Comparison of ENCODE assay signal across 43 mouse cellular contexts in genomic region chr1:186986506-186986905, GRCm38 (mm10). TPM values are rescaled to one million over a fixed set of nuclear protein-coding genes. Genes with fewer than 3 reads are reported as not detected.
"Had no signal": no experiment of that assay in that cellular context is flagged by ENCODE, and none has a peak within 500 bp of the region (broad histone marks: within the 10 kb centered on the region; RNA-seq: fewer than 3 reads in every experiment).

No protein-coding gene starts in this region.

- H3K4me2 ChIP-seq: heart, embryonic 11.5 days; heart, embryonic 12.5 days; heart, embryonic 13.5 days; heart, embryonic 15.5 days; hindbrain, embryonic 12.5 days; hindbrain, embryonic 13.5 days; hindbrain, embryonic 14.5 days; hindbrain, embryonic 15.5 days; intestine, embryonic 15.5 days; kidney, embryonic 15.5 days had no signal

- ATAC-seq: hindbrain, embryonic 16.5 days; hindbrain, postnatal 0 days; inflammation-experienced regulatory T-cells, adult 6 months; intestine, embryonic 15.5 days; intestine, embryonic 16.5 days; intestine, postnatal 0 days had no signal

- H3K4me3 ChIP-seq: heart, embryonic 12.5 days; heart, embryonic 13.5 days; heart, embryonic 15.5 days; hindbrain, embryonic 10.5 days; hindbrain, embryonic 12.5 days; hindbrain, embryonic 13.5 days; hindbrain, embryonic 15.5 days; intestine, embryonic 15.5 days; kidney, embryonic 15.5 days; layer of hippocampus, adult 2 months had no signal

- H3K9me3 ChIP-seq: heart, embryonic 12.5 days; heart, embryonic 13.5 days; heart, embryonic 15.5 days; hindbrain, embryonic 10.5 days; hindbrain, embryonic 12.5 days; hindbrain, embryonic 13.5 days; hindbrain, embryonic 15.5 days; intestine, embryonic 15.5 days; kidney, embryonic 15.5 days had no signal

- DNase-seq: heart, postnatal 10 days; heart, postnatal 14 days; heart, postnatal 36 days; heart, postnatal 4 days; kidney, adult 11 months; kidney, adult 18-20 months; kidney, adult 2 months; kidney, adult 8-10 months; kidney, adult 9 months; kidney, postnatal 10 days; kidney, postnatal 14 days; kidney, postnatal 25 days; kidney, postnatal 36 days; kidney, postnatal 4 days; layer of hippocampus, adult 9-11 months; layer of hippocampus, postnatal 36 days had no signal

- H3K4me1 ChIP-seq: heart, embryonic 13.5 days; intestine, embryonic 15.5 days; kidney, embryonic 15.5 days had no signal

- H3K27me3 ChIP-seq: heart, embryonic 12.5 days; heart, embryonic 13.5 days; heart, embryonic 15.5 days; hindbrain, embryonic 15.5 days; intestine, embryonic 15.5 days; kidney, embryonic 15.5 days had no signal

- H3K9ac ChIP-seq: heart, embryonic 12.5 days; heart, embryonic 13.5 days; heart, embryonic 15.5 days; hindbrain, embryonic 12.5 days; hindbrain, embryonic 13.5 days; hindbrain, embryonic 14.5 days; hindbrain, embryonic 15.5 days; intestine, embryonic 15.5 days; kidney, embryonic 15.5 days had no signal

- H3K27ac ChIP-seq: heart, embryonic 13.5 days; heart, embryonic 15.5 days; hindbrain, embryonic 12.5 days; hindbrain, embryonic 13.5 days; hindbrain, embryonic 14.5 days; hindbrain, embryonic 15.5 days; hindbrain, postnatal 0 days; intestine, embryonic 15.5 days; kidney, embryonic 15.5 days; kidney, postnatal 0 days; layer of hippocampus, adult 2 months had no signal

- H3K36me3 ChIP-seq: heart, embryonic 12.5 days; heart, embryonic 13.5 days; heart, embryonic 15.5 days; hindbrain, embryonic 10.5 days; hindbrain, embryonic 12.5 days; hindbrain, embryonic 13.5 days; hindbrain, embryonic 15.5 days; intestine, embryonic 15.5 days; kidney, embryonic 15.5 days had no signal

RNA-seq across cellular contexts. Expression of gene D1Pas1, which starts 19.3 kb away (rescaled TPM):
- total RNA-seq: heart, postnatal 36 days; hematopoietic stem cell, adult 5-6 weeks; hindbrain, postnatal 0 days; layer of hippocampus, adult 18-20 months; layer of hippocampus, adult 8-10 months; layer of hippocampus, postnatal 14 days; layer of hippocampus, postnatal 25 days; layer of hippocampus, postnatal 36 days; left cerebral cortex, adult 18-20 months had no signal
- polyA plus RNA-seq: hindbrain, postnatal 0 days; inflammation-experienced regulatory T-cells, adult 6 months; intestine, postnatal 0 days; kidney, embryonic 14.5 days; kidney, embryonic 16.5 days; kidney, postnatal 0 days; large intestine, adult 2 months had no signal
